Mouse (Mus musculus) liver, embryonic 15.5 days (tissue): ENCODE measurements at regions not wholly inside any gene's neighbourhood (a gene's known extent, or its start where the extent isn't known, plus 50 kb on each side); places are given as distances from the start of the nearest gene placed in this dataset.

ENCODE experiments used
- ATAC-seq: fragments of 200-750 bp; cut with Nextera tagmentation; 2 replicates; pipeline ENCODE4 v1.8.0; 2017; ENCODE audit warnings: moderate number of reproducible peaks, mild to moderate bottlenecking, moderate library complexity; ENCODE audit not compliant: insufficient read depth
- H3K27ac ChIP-seq: fragments of 300-500 bp; sonication (generic); replicated peaks from 2 replicates; pipeline ENCODE4 v1.5.1; 2015; ENCODE audit warnings: mild to moderate bottlenecking, inconsistent platforms
- H3K27me3 ChIP-seq: fragments of 300-500 bp; sonication (generic); 2 replicates; pipeline ENCODE4 v1.6.1; 2015; ENCODE audit warnings: mild to moderate bottlenecking, inconsistent platforms
- H3K36me3 ChIP-seq: fragments of 300-500 bp; sonication (generic); replicated peaks from 2 replicates; pipeline ENCODE4 v1.6.1; 2015; ENCODE audit warnings: moderate library complexity, mild to moderate bottlenecking, inconsistent platforms
- H3K4me1 ChIP-seq: fragments of 300-500 bp; sonication (generic); replicated peaks from 2 replicates; pipeline ENCODE4 v1.6.1; 2015; ENCODE audit warnings: inconsistent platforms
- H3K4me2 ChIP-seq: fragments of 300-500 bp; sonication (generic); 2 replicates; pipeline ENCODE4 v1.6.1; 2015; ENCODE audit warnings: moderate library complexity, mild to moderate bottlenecking, inconsistent platforms
- H3K4me3 ChIP-seq: fragments of 300-500 bp; sonication (generic); replicated peaks from 2 replicates; pipeline ENCODE4 v1.5.1; 2015; ENCODE audit warnings: mild to moderate bottlenecking, inconsistent platforms
- H3K9ac ChIP-seq: fragments of 300-500 bp; sonication (generic); 2 replicates; pipeline ENCODE4 v1.6.1; 2015; ENCODE audit warnings: moderate library complexity, mild to moderate bottlenecking, inconsistent platforms
- H3K9me3 ChIP-seq: fragments of 300-500 bp; sonication (generic); replicated peaks from 2 replicates; pipeline ENCODE4 v1.6.1; 2016; ENCODE audit warnings: inconsistent platforms
- WGBS: fragments of 180-500 bp; shearing (Covaris S2); methylation state at CpG from one replicate; pipeline ENCODE4 v1.1.7; 2015; ENCODE audit warnings: mixed read lengths; ENCODE audit not compliant: insufficient replicate concordance; 5-methylcytosine and 5-hydroxymethylcytosine counted together

DNA sequence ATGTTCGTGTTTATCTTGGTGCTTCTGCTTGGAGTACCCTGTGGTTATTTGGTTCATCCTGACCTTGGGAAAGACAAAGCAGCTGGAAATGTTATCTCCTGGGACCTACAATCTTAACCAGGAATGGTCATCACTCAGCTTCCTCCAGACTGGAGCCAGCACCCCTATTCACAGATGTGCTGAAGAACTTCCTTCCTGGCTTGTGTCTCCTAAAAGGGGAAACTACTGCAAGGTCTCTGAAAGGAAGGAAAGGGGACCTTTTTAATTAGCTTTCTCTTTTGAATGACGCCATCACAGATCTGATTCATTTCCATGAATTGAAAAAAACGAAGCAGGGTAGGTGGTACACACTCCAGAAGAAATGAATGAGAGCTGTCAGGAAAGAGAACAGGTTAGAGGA is 476.0 kb upstream of the A1bg start:
- WGBS = 22% methylated on average over 3 of the region's 3 CpGs
- no peak for ATAC-seq
- Histone ChIP-seq H3K36me3 (no peaks in the 10 kb centered on the region), H3K9me3 (no peaks in the 10 kb centered on the region), H3K4me1 (no peaks in the 10 kb centered on the region), H3K27me3 (no peaks in the 10 kb centered on the region), H3K9ac (no peak overlapping the region), H3K4me3 (no peak overlapping the region), H3K27ac (no peak overlapping the region), H3K4me2 (no peak overlapping the region)

DNA sequence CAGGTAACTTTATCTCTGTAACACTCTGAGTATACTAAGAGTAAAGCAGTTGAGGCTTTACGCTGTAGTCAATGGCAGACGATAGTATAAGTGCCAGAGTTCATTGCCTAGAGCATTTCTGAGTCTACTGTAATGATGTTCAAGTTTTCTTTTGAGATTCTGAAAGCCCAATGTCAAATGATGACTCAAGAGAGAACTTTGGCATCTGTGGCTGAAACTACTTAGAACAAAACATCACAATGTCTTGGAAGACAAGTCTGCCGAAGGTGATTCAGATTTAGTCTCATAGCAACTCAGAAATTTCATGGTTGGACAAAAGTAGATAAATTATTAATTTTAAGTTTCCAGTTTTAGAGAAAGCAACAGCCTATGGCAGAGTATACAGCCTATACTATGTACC is 474.2 kb upstream of the A1bg start:
- Histone ChIP-seq H3K4me2 (no peak overlapping the region), H3K27me3 (no peaks in the 10 kb centered on the region), H3K4me3 (no peak overlapping the region), H3K9me3 (no peaks in the 10 kb centered on the region), H3K36me3 (no peaks in the 10 kb centered on the region), H3K9ac (no peak overlapping the region), H3K4me1 (no peaks in the 10 kb centered on the region), H3K27ac (no peak overlapping the region)
- 63% methylated on average over 3 of the region's 3 CpGs for WGBS
- no peak for ATAC-seq

DNA sequence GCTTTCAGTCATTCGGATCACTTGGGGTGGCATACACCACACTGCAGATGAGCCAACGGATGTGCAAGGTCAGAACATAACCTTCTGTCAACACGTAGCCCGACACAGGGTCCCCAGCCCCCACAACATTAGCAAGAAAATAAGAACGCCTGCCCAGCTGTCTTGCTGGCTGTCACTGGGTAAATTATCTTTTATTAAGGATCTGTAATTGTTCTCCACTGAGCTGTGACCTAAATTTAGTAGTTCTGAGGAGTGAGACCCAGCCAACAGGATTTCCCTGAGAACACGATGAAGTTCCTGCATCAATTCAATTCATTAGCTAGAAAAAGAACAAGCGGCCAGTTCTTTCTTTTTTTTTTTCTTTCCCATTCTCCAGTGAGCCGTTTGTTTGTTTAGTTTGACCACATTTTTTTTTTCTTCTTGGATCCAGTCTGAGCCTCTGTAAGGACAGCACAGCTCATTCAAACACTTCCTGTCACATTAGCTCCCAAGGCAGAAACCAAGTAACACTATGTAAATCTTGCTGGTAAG is 472.5 kb upstream of the A1bg start:
- no peak overlapping the region for H3K4me3 ChIP-seq
- WGBS = 30% methylated on average over 8 of the region's 8 CpGs
- no peaks in the 10 kb centered on the region for H3K4me1 ChIP-seq
- no peak for ATAC-seq
- no peak overlapping the region for H3K9ac ChIP-seq
- H3K36me3 ChIP-seq = no peaks in the 10 kb centered on the region
- no peaks in the 10 kb centered on the region for H3K27me3 ChIP-seq
- no peak overlapping the region; the same call in 1 of the 2 replicates for H3K27ac ChIP-seq
- H3K4me2 ChIP-seq = no peak overlapping the region
- no peaks in the 10 kb centered on the region for H3K9me3 ChIP-seq

DNA sequence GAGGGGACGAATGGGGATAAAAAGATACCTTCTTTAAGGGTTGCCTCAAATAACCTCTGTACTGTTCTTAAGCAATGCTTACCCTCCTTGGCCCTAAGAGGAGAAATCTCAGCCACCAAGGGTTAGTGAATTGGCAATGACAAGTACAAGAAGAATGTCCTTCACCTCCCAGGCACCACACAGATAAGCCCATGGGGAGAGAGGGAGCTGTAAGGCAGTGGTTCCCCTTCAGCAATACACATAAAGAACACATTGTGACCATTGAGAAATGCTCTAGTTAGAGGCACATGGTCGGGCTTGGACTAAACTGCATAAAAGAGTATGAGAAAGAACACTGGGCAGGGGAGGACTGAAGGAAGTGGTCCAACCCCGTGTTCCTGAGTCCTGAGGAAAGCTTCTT is 457.9 kb upstream of the A1bg start:
- H3K4me2 ChIP-seq = no peak overlapping the region
- H3K27ac ChIP-seq = no peak overlapping the region
- ATAC-seq = no peak
- no peaks in the 10 kb centered on the region for H3K27me3 ChIP-seq
- no peak overlapping the region for H3K4me3 ChIP-seq
- WGBS = 33% methylated on average over 3 of the region's 3 CpGs
- H3K4me1 ChIP-seq = no peaks in the 10 kb centered on the region
- H3K9me3 ChIP-seq = no peaks in the 10 kb centered on the region
- no peak overlapping the region for H3K9ac ChIP-seq
- no peaks in the 10 kb centered on the region for H3K36me3 ChIP-seq

DNA sequence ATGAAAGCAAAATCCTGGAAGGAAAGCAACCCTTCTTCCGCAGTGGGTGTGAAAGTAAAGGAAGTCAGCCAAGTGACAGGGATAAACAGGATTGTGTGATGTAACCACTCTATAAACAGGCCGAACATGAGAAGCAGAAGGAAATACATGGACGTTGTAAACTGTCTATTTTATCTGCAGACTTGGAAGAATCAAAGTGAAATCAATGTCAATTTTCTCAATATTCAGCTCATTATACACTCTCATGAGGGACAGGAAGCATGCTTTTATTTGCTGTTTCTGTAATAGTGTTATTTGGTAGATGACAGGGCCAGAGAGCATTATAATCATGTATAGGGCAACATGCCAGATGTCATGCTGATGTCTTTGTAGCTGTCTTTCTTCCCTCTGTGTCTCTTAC is 443.5 kb upstream of the A1bg start:
- Histone ChIP-seq H3K4me3 (no peak overlapping the region), H3K36me3 (no peaks in the 10 kb centered on the region), H3K27me3 (no peaks in the 10 kb centered on the region), H3K4me2 (no peak overlapping the region), H3K27ac (no peak overlapping the region), H3K9ac (no peak overlapping the region), H3K9me3 (no peaks in the 10 kb centered on the region), H3K4me1 (no peaks in the 10 kb centered on the region)
- ATAC-seq = no peak
- 41% methylated on average over 3 of the region's 3 CpGs for WGBS

DNA sequence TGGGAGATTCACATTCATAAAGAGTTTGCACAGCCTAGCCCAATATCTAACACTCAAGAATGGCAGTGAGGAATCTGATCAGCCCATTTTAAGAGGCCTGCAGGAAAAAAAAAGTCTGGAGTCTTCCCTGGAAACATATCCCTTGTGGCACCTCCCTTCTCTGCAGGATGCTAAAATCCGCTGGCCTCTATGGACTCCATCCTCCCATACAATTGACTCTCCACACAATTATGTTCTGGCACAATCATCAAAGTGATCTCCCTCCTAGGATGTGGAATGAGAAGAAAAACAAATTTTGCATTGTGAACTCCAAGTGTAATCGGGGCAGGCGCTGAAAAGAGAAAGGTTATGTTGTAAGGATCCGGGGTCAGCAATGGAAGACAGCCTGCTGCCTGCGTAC is 442.7 kb upstream of the A1bg start:
- Histone ChIP-seq H3K9ac (no peak overlapping the region), H3K4me2 (no peak overlapping the region), H3K36me3 (no peaks in the 10 kb centered on the region), H3K4me3 (no peak overlapping the region), H3K4me1 (no peaks in the 10 kb centered on the region), H3K27me3 (no peaks in the 10 kb centered on the region), H3K9me3 (no peaks in the 10 kb centered on the region), H3K27ac (no peak overlapping the region)
- WGBS = 73% methylated on average over 5 of the region's 5 CpGs
- ATAC-seq = no peak

DNA sequence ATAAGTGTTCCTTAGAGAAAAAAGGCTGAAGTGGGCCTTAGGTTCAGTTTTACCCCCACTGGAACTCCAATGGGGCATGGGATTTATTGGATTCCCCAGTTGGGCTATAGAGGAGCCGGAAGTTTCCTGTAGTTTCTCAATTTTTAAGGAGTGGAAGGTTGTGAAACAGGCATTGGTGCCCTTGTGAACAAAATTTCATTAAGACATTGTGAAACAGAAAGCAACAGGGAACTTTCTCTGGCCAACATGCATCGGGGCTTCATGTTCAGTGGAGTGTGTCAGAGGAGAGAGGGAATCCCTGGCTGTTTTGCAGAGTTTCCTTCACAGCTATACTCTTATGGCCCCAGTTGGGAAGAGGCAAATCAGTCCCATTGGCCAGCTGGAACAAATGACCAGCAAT is 441.6 kb upstream of the A1bg start:
- Histone ChIP-seq H3K27me3 (no peaks in the 10 kb centered on the region), H3K4me1 (no peaks in the 10 kb centered on the region), H3K9me3 (no peaks in the 10 kb centered on the region), H3K4me3 (no peak overlapping the region), H3K9ac (no peak overlapping the region), H3K4me2 (no peak overlapping the region), H3K36me3 (no peaks in the 10 kb centered on the region), H3K27ac (no peak overlapping the region)
- no peak for ATAC-seq
- 58% methylated on average over 2 of the region's 2 CpGs for WGBS

DNA sequence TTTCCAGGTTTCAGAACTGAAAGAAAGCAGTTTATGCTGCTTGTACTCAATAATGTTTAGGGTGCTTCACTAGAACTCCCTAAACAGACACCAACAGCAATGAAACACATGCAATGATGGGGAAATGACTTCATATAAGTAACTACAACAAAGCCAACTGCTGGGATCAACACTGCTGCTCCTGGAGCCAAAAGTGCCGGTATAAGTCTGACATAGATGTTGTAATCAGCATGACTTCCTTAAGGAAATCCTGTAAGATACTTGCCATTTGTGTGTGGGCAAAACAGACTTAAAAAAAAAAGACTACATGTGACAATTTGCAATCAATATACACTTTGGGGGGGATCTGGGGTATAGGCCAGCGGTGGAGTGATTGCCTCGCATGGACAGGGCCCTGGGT is 438.4 kb upstream of the A1bg start:
- H3K27ac ChIP-seq = no peak overlapping the region
- no peaks in the 10 kb centered on the region for H3K9me3 ChIP-seq
- H3K4me2 ChIP-seq = no peak overlapping the region
- H3K36me3 ChIP-seq = no peaks in the 10 kb centered on the region
- H3K4me3 ChIP-seq = no peak overlapping the region
- H3K27me3 ChIP-seq = no peaks in the 10 kb centered on the region
- no peaks in the 10 kb centered on the region for H3K4me1 ChIP-seq
- 39% methylated on average over 3 of the region's 3 CpGs for WGBS
- H3K9ac ChIP-seq = no peak overlapping the region
- ATAC-seq = no peak

DNA sequence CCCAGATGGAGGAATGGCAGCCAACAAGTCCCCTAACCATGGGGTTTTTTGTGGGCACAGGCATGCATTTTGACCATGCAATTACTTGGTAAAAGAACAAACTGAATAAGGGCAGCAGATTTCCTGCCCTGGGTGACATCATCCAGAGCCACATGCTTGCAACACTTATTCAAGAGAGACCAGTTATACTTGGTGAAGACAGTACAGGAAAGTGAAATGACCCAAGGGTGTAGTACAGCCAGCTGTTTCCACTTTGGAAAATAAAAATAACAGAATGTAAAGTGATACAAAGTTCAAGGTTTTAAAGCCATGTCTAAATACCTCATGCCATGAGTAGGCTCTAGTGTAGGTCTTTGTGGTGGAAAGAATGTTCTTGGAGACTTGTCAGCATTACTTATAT is 432.5 kb upstream of the A1bg start:
- Histone ChIP-seq H3K27ac (no peak overlapping the region), H3K9ac (no peak overlapping the region), H3K9me3 (no peaks in the 10 kb centered on the region), H3K4me2 (no peak overlapping the region), H3K27me3 (no peaks in the 10 kb centered on the region), H3K36me3 (no peaks in the 10 kb centered on the region), H3K4me3 (no peak overlapping the region), H3K4me1 (no peaks in the 10 kb centered on the region)
- ATAC-seq = no peak

DNA sequence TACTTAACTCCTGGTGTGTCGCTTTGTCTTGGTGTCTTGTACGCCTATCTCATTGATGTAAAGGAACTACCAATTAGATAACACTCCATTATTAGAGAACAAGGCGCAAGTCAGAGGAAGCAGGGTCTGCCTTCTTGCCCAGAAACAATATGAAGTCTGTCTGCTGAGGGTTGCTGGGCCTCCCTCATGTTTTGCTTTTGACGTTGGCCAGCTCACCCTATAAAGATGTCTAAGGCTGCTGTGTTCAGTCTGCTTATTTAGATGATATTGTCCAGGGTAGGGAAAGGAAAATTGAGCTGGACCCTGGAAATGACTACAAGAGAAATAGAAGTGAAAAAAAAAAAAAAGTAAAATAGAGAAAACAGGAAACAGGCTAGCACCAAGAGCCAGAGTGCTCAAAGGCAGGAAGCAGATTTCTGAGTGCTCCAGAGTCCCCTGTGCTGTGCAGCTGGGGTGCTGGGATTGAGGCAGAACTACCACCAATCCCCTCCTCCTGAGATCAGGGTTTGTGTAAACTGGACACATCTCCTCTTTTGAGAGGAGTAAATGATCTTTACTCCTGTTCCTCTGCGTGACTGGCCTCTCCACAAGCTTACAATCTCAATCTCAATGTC is 429.0 kb upstream of the A1bg start:
- no peaks in the 10 kb centered on the region for H3K36me3 ChIP-seq
- no peak overlapping the region for H3K4me2 ChIP-seq
- ATAC-seq = no peak
- 45% methylated on average over 5 of the region's 5 CpGs for WGBS
- no peaks in the 10 kb centered on the region for H3K4me1 ChIP-seq
- H3K4me3 ChIP-seq = no peak overlapping the region
- H3K9me3 ChIP-seq = no peaks in the 10 kb centered on the region
- no peak overlapping the region for H3K9ac ChIP-seq
- H3K27ac ChIP-seq = no peak overlapping the region
- no peaks in the 10 kb centered on the region for H3K27me3 ChIP-seq

DNA sequence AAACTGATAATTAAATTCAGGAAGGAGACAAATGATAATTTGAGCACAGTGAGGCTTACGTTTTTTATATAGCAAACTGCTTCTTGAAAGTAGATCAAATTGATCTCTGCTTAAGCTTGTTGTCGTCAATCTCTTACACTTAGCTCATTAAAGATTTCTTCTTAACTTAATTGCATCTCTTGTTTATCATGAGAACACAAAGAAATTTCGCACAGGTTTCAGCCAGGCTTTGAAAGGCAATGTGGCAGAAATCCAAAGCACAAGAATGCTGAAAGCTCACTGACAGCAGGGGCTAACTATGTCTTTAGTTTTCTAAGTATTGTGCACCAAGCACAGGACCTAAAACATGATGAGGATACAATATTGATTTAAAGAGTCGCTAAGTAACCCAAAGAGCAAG is 422.3 kb upstream of the A1bg start:
- Histone ChIP-seq H3K27ac (no peak overlapping the region), H3K36me3 (no peaks in the 10 kb centered on the region), H3K4me2 (no peak overlapping the region), H3K9ac (no peak overlapping the region), H3K9me3 (no peaks in the 10 kb centered on the region), H3K4me3 (no peak overlapping the region), H3K4me1 (no peaks in the 10 kb centered on the region), H3K27me3 (no peaks in the 10 kb centered on the region)
- no peak for ATAC-seq
- WGBS = 47% methylated on average over 4 of the region's 4 CpGs

DNA sequence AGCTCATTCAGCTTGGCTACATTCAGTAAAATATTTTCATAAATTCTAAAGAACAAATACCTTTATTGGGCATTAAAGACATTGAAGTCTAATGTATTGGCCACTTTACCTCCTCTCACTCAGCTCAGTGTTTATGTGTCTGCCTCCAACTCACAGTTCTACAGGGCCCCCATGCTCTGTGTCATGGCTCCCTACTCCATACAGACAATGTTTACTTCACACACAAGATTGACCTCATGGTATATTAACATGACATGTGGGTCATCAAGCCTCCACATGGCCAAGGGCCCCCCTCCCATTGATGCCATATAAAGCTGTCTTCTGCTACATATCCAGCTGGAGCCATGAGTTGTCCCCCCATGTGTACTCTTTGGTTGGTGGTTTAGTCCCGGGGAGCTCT is 419.8 kb upstream of the A1bg start:
- Histone ChIP-seq H3K4me1 (no peaks in the 10 kb centered on the region), H3K9ac (no peak overlapping the region), H3K27ac (no peak overlapping the region), H3K36me3 (no peaks in the 10 kb centered on the region), H3K4me3 (no peak overlapping the region), H3K27me3 (no peaks in the 10 kb centered on the region), H3K9me3 (no peaks in the 10 kb centered on the region), H3K4me2 (no peak overlapping the region)
- no peak for ATAC-seq
- WGBS = 70% methylated on average over 1 of the region's 1 CpGs
